Mouse (Mus musculus) MEL (cell line): ENCODE measurements around the gene Sh3d19. TPM values are rescaled to one million over a fixed set of nuclear protein-coding genes. Genes with fewer than 3 reads are reported as not detected.

ENCODE experiments used
- DNase-seq: peaks from one replicate; pipeline ENCODE4 v3.0.0; 2011; ENCODE audit warnings: low read depth, low spot score
- H3K27ac ChIP-seq: 2 replicates; pipeline ENCODE4 v1.5.1; 2012; ENCODE audit warnings: low read depth, mild to moderate bottlenecking, control low read depth, low read length, moderate library complexity; ENCODE audit not compliant: control insufficient read depth
- H3K27me3 ChIP-seq, 2 experiments: fragments of 150-350 bp in 1 of 2; sonication (generic) in 1 of 2; 2 replicates each; pipeline ENCODE4 v1.6.1; 2012; ENCODE audit warnings: low read length in 2 of 2, mild to moderate bottlenecking in 2 of 2, improper control_type of control experiment in 1 of 2, moderate library complexity in 1 of 2; ENCODE audit not compliant: insufficient read depth in 2 of 2, control insufficient read depth in 1 of 2
- H3K36me3 ChIP-seq, 2 experiments: 2 replicates each; pipeline ENCODE4 v1.6.1; 2012 to 2014; ENCODE audit warnings: low read length in 2 of 2, improper control_type of control experiment in 1 of 2, inconsistent platforms in 1 of 2, mild to moderate bottlenecking in 1 of 2; ENCODE audit not compliant: insufficient read depth in 2 of 2, control insufficient read depth in 1 of 2
- H3K4me1 ChIP-seq, 2 experiments: fragments of 150-350 bp in 1 of 2; sonication (generic) in 1 of 2; 2 replicates each; pipeline ENCODE4 v1.6.1; 2012; ENCODE audit warnings: low read length in 2 of 2, improper control_type of control experiment in 1 of 2, mild to moderate bottlenecking in 1 of 2; ENCODE audit not compliant: insufficient read depth in 2 of 2, control insufficient read depth in 1 of 2
- H3K4me3 ChIP-seq, 2 experiments: fragments of 150-350 bp in 1 of 2; sonication (generic) in 1 of 2; 2 replicates each; pipeline ENCODE4 v1.5.1; 2012; ENCODE audit warnings: low read depth in 2 of 2, low read length in 2 of 2, mild to moderate bottlenecking in 2 of 2, moderate library complexity in 2 of 2, control low read depth in 1 of 2, improper control_type of control experiment in 1 of 2; ENCODE audit not compliant: control insufficient read depth in 1 of 2, insufficient read depth in 1 of 2
- H3K79me2 ChIP-seq: 2 replicates; pipeline ENCODE4 v1.6.1; 2012; ENCODE audit warnings: mild to moderate bottlenecking, low read length, moderate library complexity; ENCODE audit not compliant: control insufficient read depth, poor library complexity, insufficient read depth
- H3K9ac ChIP-seq: 2 replicates; pipeline ENCODE4 v1.6.1; 2012; ENCODE audit warnings: low read depth, mild to moderate bottlenecking, control low read depth, low read length, moderate library complexity; ENCODE audit not compliant: control insufficient read depth, poor library complexity, severe bottlenecking
- H3K9me3 ChIP-seq: fragments of 150-350 bp; sonication (generic); replicated peaks from 2 replicates; pipeline ENCODE4 v1.6.1; 2012; ENCODE audit warnings: mild to moderate bottlenecking, low read length, improper control_type of control experiment, moderate library complexity; ENCODE audit not compliant: insufficient read depth
- BHLHE40 ChIP-seq: IDR thresholded peaks from 2 replicates; pipeline ENCODE4 v1.6.1; 2012; ENCODE audit warnings: low read depth, mild to moderate bottlenecking, inconsistent platforms, low read length, improper control_type of control experiment, borderline replicate concordance
- E2F4 ChIP-seq: IDR thresholded peaks from 2 replicates; pipeline ENCODE4 v1.6.1; 2011; ENCODE audit warnings: low read depth, low read length, improper control_type of control experiment, borderline replicate concordance
- ELF1 ChIP-seq: IDR thresholded peaks from 2 replicates; pipeline ENCODE4 v1.6.1; 2014; ENCODE audit warnings: low read depth, mild to moderate bottlenecking, inconsistent platforms, low read length, improper control_type of control experiment, moderate library complexity
- EP300 ChIP-seq, 2 experiments: IDR thresholded peaks; 2 replicates each; pipeline ENCODE4 v1.6.1; 2011; ENCODE audit warnings: improper control_type of control experiment in 2 of 2, low read length in 2 of 2, low read depth in 1 of 2, mild to moderate bottlenecking in 1 of 2
- ETS1 ChIP-seq: IDR thresholded peaks from 2 replicates; pipeline ENCODE4 v1.6.1; 2012; ENCODE audit warnings: low read depth, mild to moderate bottlenecking, inconsistent platforms, low read length, improper control_type of control experiment, moderate library complexity
- GATA1 ChIP-seq: IDR thresholded peaks from 2 replicates; pipeline ENCODE4 v1.6.1; 2011; ENCODE audit warnings: low read depth, low read length, improper control_type of control experiment
- JUND ChIP-seq: IDR thresholded peaks from 2 replicates; pipeline ENCODE4 v1.6.1; 2011; ENCODE audit warnings: low read depth, mild to moderate bottlenecking, improper control_type of control experiment, low read length
- KAT2A ChIP-seq: conservative IDR thresholded peaks from 2 replicates; pipeline ENCODE4 v1.6.1; 2012; ENCODE audit warnings: low read depth, low read length, improper control_type of control experiment, inconsistent platforms
- MYC ChIP-seq: IDR thresholded peaks from 2 replicates; pipeline ENCODE4 v1.6.1; 2011; ENCODE audit warnings: low read depth, mild to moderate bottlenecking, low read length, improper control_type of control experiment, moderate library complexity
- NELFE ChIP-seq: IDR thresholded peaks from 2 replicates; pipeline ENCODE4 v1.6.1; 2011; ENCODE audit warnings: low read depth, low read length, improper control_type of control experiment
- POLR2AphosphoS5 ChIP-seq: IDR thresholded peaks from 2 replicates; pipeline ENCODE4 v1.6.1; 2012; ENCODE audit warnings: low read depth, borderline replicate concordance, mild to moderate bottlenecking, inconsistent platforms, low read length, moderate library complexity, mixed read lengths
- RCOR1 ChIP-seq: IDR thresholded peaks from 2 replicates; pipeline ENCODE4 v1.6.1; 2012; ENCODE audit warnings: low read depth, mild to moderate bottlenecking, inconsistent platforms, low read length, improper control_type of control experiment
- SMC3 ChIP-seq: IDR thresholded peaks from 2 replicates; pipeline ENCODE4 v1.6.1; 2011; ENCODE audit warnings: low read depth, low read length, improper control_type of control experiment
- USF1 ChIP-seq: IDR thresholded peaks from 2 replicates; pipeline ENCODE4 v1.6.1; 2014; ENCODE audit warnings: low read depth, mild to moderate bottlenecking, inconsistent platforms, low read length, improper control_type of control experiment, moderate library complexity
- USF2 ChIP-seq, 2 experiments: IDR thresholded peaks; 2 replicates each; pipeline ENCODE4 v1.6.1; 2011 to 2012; ENCODE audit warnings: improper control_type of control experiment in 2 of 2, low read length in 2 of 2, borderline replicate concordance in 1 of 2, inconsistent platforms in 1 of 2, low read depth in 1 of 2, mild to moderate bottlenecking in 1 of 2; ENCODE audit not compliant: insufficient read depth in 1 of 2
- ZC3H11A ChIP-seq: IDR thresholded peaks from 2 replicates; pipeline ENCODE4 v1.6.1; 2012; ENCODE audit warnings: low read depth, mild to moderate bottlenecking, inconsistent platforms, low read length, improper control_type of control experiment
- ZNF384 ChIP-seq: IDR thresholded peaks from 2 replicates; pipeline ENCODE4 v1.6.1; 2012; ENCODE audit warnings: low read depth, mild to moderate bottlenecking, inconsistent platforms, low read length, improper control_type of control experiment
- polyA plus RNA-seq, 2 experiments: library from polyadenylated mRNA; stranded (reverse) in 1 of 2; unstranded in 1 of 2; fragments of >175 nt in 1 of 2; fragments of >200 nt in 1 of 2; gene quantifications; 2 replicates each; pipeline versions ENCODE4 v1.2.1 to v1.2.4; 2012; ENCODE audit warnings: low replicate concordance in 2 of 2, low read depth in 1 of 2; ENCODE audit not compliant: insufficient read length in 2 of 2, insufficient read depth in 1 of 2, missing spikeins in 1 of 2
- total RNA-seq: library from RNA; depleted of rRNA; stranded (reverse); fragments of 300-350 nt; gene quantifications from 2 replicates; pipeline ENCODE4 v1.2.3, GENCODE M21; 2012

The Sh3d19 gene
- total and polyA plus RNA-seq, 3 experiments, result 2.2 to 4.8 TPM; not detected in 1

- TF ChIP-seq NELFE (peak; percentile 87), E2F4 (peak; percentile 82), ELF1 (peak; percentile 97), USF2 (IDR thresholded peaks at IDR 0.05; ENCODE audit: borderline replicate concordance in 1 of 2, insufficient read depth in 1 of 2, low read depth in 1 of 2, low read length in 2 of 2) (no peak), USF1 (no peak), JUND (no peak), GATA1 (no peak), ZC3H11A (no peak), SMC3 (no peak; the same call in 1 of the 2 replicates), POLR2AphosphoS5 (peak; percentile 46; the same call in 1 of the 2 replicates)
These were observed 171.5 kb downstream of the Sh3d19 start, which contains the start of gene Rps3a1 (continued) for GRCm38 (mm10) chr3:86142263-86142933.

DNA sequence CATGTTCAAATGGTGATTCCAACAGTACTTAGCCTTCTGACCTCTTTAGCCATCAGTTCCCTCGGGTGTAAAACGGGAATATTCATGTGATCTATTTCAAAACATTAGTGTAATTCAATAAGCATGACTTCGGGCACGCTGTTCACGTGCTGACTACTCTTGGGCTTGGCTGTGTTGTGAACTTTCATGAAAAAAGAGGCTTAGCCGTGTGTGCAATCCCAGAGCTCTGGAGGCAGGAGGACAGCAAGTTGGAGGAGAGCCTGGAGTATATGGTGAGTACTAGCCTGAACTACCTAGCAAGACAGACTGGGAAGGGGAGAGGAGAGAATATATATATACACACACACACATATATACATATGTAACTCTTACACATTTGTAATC lies 172.0 kb downstream of the Sh3d19 start:
- Histone ChIP-seq H3K27me3 (no peaks in the 10 kb centered on the region), H3K79me2 (peaks cover 32% of the 10 kb centered on the region), H3K4me1 (peaks cover 0 to 14% of the 10 kb centered on the region in 2 experiments; a peak in 2 of 4 replicates), H3K27ac (peak overlapping the region; percentile 83), H3K4me3 (peak overlapping the region; percentile 51 to 65), H3K36me3 (peaks cover 24 to 25% of the 10 kb centered on the region in 2 experiments), H3K9ac (peak overlapping the region; percentile 70), H3K9me3 (no peaks in the 10 kb centered on the region)
- no peak for DNase-seq
- TF ChIP-seq ETS1 (no peak), RCOR1 (0 out of 2 replicates have a peak, but pooled peaks have one; percentile 2), BHLHE40 (peak; percentile 73; the same call in 1 of the 2 replicates)

GRCm38 (mm10) chr3:86143343-86143742 lies 172.4 kb downstream of the Sh3d19 start:
- peaks cover 32% of the 10 kb centered on the region for H3K79me2 ChIP-seq
- peak overlapping the region; percentile 51 to 65 for H3K4me3 ChIP-seq
- peak overlapping the region; percentile 83 for H3K27ac ChIP-seq
- no peaks in the 10 kb centered on the region for H3K27me3 ChIP-seq
- H3K4me1 ChIP-seq, result peaks cover 0 to 11% of the 10 kb centered on the region in 2 experiments; a peak in 1 of 4 replicates
- H3K36me3 ChIP-seq, result peaks cover 22 to 23% of the 10 kb centered on the region in 2 experiments
- H3K9me3 ChIP-seq, result no peaks in the 10 kb centered on the region
- no peak for TF ChIP-seq ZNF384
- TF ChIP-seq EP300 (IDR thresholded peaks at IDR 0.05; ENCODE audit: low read depth in 1 of 2, low read length in 2 of 2), result no peak
- no peak for TF ChIP-seq MYC
- TF ChIP-seq ELF1, result no peak
- no peak for TF ChIP-seq BHLHE40
- TF ChIP-seq KAT2A, result no peak
- peak overlapping the region; percentile 70 for H3K9ac ChIP-seq
- no peak for DNase-seq
